Mouse (Mus musculus): ENCODE results near the gene Cntnap3. TPM values are rescaled to one million over a fixed set of nuclear protein-coding genes. Genes with fewer than 3 reads are reported as not detected.
A peak's percentile ranks its signal among the peaks of the same experiment; 100 is the strongest.
"Not testable (repeated sequence)": the region's sequence is repeated elsewhere in the genome, so short reads cannot be mapped to it uniquely, and the experiment has no call there.

Gene Cntnap3
- 0.94 and 1.1 TPM in 2 replicates for polyA plus RNA-seq (2015; fragmentation: Nextera tagmentation; extraction: Ambion mirVana)

- WGBS, result 11% methylated on average over 16 of the region's 16 CpGs
- H3K4me1 ChIP-seq (ENCODE audit: control insufficient read depth, insufficient read depth, low read length), result no peaks in the 10 kb centered on the region
- peak; percentile 80 for ATAC-seq
- no peak within 1 kb of the TSS for H3K27ac ChIP-seq (ENCODE audit: low read length)
- H3K36me3 ChIP-seq (ENCODE audit: control insufficient read depth, insufficient read depth, low read length), result no peaks in the 10 kb centered on the region
- peak within 1 kb of the TSS; percentile 20; the same call in 1 of the 2 replicates for H3K4me3 ChIP-seq (ENCODE audit: low read length)
- no peak within 1 kb of the TSS for H3K9ac ChIP-seq (ENCODE audit: low read depth, low read length)
- 0 out of 2 replicates have a peak within 1 kb of the TSS, but pooled peaks have one; percentile 17 for H3K4me2 ChIP-seq (ENCODE audit: low read depth, low read length)
- no peaks in the 10 kb centered on the region for H3K9me3 ChIP-seq (ENCODE audit: control insufficient read depth, low read length)
- H3K27me3 ChIP-seq (replicated peaks; ENCODE audit: control insufficient read depth, insufficient read depth, low read length), result no peaks in the 10 kb centered on the region
These were observed at the start of gene Cntnap3 for GRCm38 (mm10) chr13:64903585-64904208. Gene Cntnap3 (minus strand): TSS chr13:64903955.

- H3K4me3 ChIP-seq (ENCODE audit: low read length), result no peak within 1 kb of the TSS
- no peak within 1 kb of the TSS for H3K4me2 ChIP-seq (ENCODE audit: low read depth, low read length)
- no peak within 1 kb of the TSS for H3K9ac ChIP-seq (ENCODE audit: low read depth, low read length)
- no peak for ATAC-seq
- WGBS, result 71% methylated on average over 1 of the region's 1 CpGs
- H3K27ac ChIP-seq (ENCODE audit: low read length), result no peak within 1 kb of the TSS
- H3K36me3 ChIP-seq (ENCODE audit: control insufficient read depth, insufficient read depth, low read length), result no peaks in the 10 kb centered on the region
- no peaks in the 10 kb centered on the region for H3K9me3 ChIP-seq (ENCODE audit: control insufficient read depth, low read length)
- H3K4me1 ChIP-seq (ENCODE audit: control insufficient read depth, insufficient read depth, low read length), result no peaks in the 10 kb centered on the region
- H3K27me3 ChIP-seq (replicated peaks; ENCODE audit: control insufficient read depth, insufficient read depth, low read length), result no peaks in the 10 kb centered on the region
These were observed 13.4 kb upstream of the Cntnap3 start, which contains the start of gene Spata31 for GRCm38 (mm10) chr13:64917191-64917590. Gene Spata31 (plus strand): TSS chr13:64917406.

GRCm38 (mm10) chr13:64903132-64903531 is 623 bp downstream of the Cntnap3 start:
- Histone ChIP-seq H3K27me3 (replicated peaks; ENCODE audit: control insufficient read depth, insufficient read depth, low read length) (no peaks in the 10 kb centered on the region), H3K36me3 (ENCODE audit: control insufficient read depth, insufficient read depth, low read length) (no peaks in the 10 kb centered on the region), H3K4me1 (ENCODE audit: control insufficient read depth, insufficient read depth, low read length) (no peaks in the 10 kb centered on the region), H3K4me3 (ENCODE audit: low read length) (no peak overlapping the region), H3K9me3 (ENCODE audit: control insufficient read depth, low read length) (no peaks in the 10 kb centered on the region), H3K4me2 (ENCODE audit: low read depth, low read length) (no peak overlapping the region), H3K27ac (ENCODE audit: low read length) (no peak overlapping the region), H3K9ac (ENCODE audit: low read depth, low read length) (no peak overlapping the region)
- 38% methylated on average over 1 of the region's 1 CpGs for WGBS
- no peak for ATAC-seq

- 76% methylated on average over 3 of the region's 3 CpGs for WGBS
- H3K27me3 ChIP-seq (replicated peaks; ENCODE audit: control insufficient read depth, insufficient read depth, low read length), result no peaks in the 10 kb centered on the region
- H3K9ac ChIP-seq (ENCODE audit: low read depth, low read length), result no peak overlapping the region
- no peaks in the 10 kb centered on the region for H3K36me3 ChIP-seq (ENCODE audit: control insufficient read depth, insufficient read depth, low read length)
- H3K4me1 ChIP-seq (ENCODE audit: control insufficient read depth, insufficient read depth, low read length), result no peaks in the 10 kb centered on the region
- H3K9me3 ChIP-seq (ENCODE audit: control insufficient read depth, low read length), result no peaks in the 10 kb centered on the region
- no peak overlapping the region for H3K27ac ChIP-seq (ENCODE audit: low read length)
- no peak overlapping the region for H3K4me2 ChIP-seq (ENCODE audit: low read depth, low read length)
- H3K4me3 ChIP-seq (ENCODE audit: low read length), result no peak overlapping the region
- ATAC-seq, result no peak
These were observed 38.4 kb downstream of the Cntnap3 start for GRCm38 (mm10) chr13:64865397-64865796.

GRCm38 (mm10) chr13:64824856-64825255 is 78.9 kb downstream of the Cntnap3 start:
- WGBS, result 48% methylated on average over 5 of the region's 5 CpGs
- H3K4me2 ChIP-seq (ENCODE audit: low read depth, low read length); H3K4me1 ChIP-seq (ENCODE audit: control insufficient read depth, insufficient read depth, low read length); ATAC-seq; H3K4me3 ChIP-seq (ENCODE audit: low read length); H3K36me3 ChIP-seq (ENCODE audit: control insufficient read depth, insufficient read depth, low read length); H3K9me3 ChIP-seq (ENCODE audit: control insufficient read depth, low read length); H3K27ac ChIP-seq (ENCODE audit: low read length); H3K9ac ChIP-seq (ENCODE audit: low read depth, low read length); H3K27me3 ChIP-seq (replicated peaks; ENCODE audit: control insufficient read depth, insufficient read depth, low read length): not testable (repeated sequence)

- no peak overlapping the region for H3K4me2 ChIP-seq (ENCODE audit: low read depth, low read length)
- no peaks in the 10 kb centered on the region for H3K36me3 ChIP-seq (ENCODE audit: control insufficient read depth, insufficient read depth, low read length)
- H3K9ac ChIP-seq (ENCODE audit: low read depth, low read length), result no peak overlapping the region
- H3K27ac ChIP-seq (ENCODE audit: low read length), result no peak overlapping the region
- no peaks in the 10 kb centered on the region for H3K27me3 ChIP-seq (replicated peaks; ENCODE audit: control insufficient read depth, insufficient read depth, low read length)
- H3K4me1 ChIP-seq (ENCODE audit: control insufficient read depth, insufficient read depth, low read length), result no peaks in the 10 kb centered on the region
- no peak overlapping the region for H3K4me3 ChIP-seq (ENCODE audit: low read length)
- 81% methylated on average over 3 of the region's 3 CpGs for WGBS
- ATAC-seq, result no peak
- H3K9me3 ChIP-seq (ENCODE audit: control insufficient read depth, low read length), result no peaks in the 10 kb centered on the region
These were observed 158.4 kb downstream of the Cntnap3 start for GRCm38 (mm10) chr13:64745383-64745782.

- Histone ChIP-seq H3K4me3 (ENCODE audit: low read length) (no peak overlapping the region), H3K4me2 (ENCODE audit: low read depth, low read length) (no peak overlapping the region), H3K9ac (ENCODE audit: low read depth, low read length) (no peak overlapping the region), H3K4me1 (ENCODE audit: control insufficient read depth, insufficient read depth, low read length) (no peaks in the 10 kb centered on the region), H3K36me3 (ENCODE audit: control insufficient read depth, insufficient read depth, low read length) (no peaks in the 10 kb centered on the region), H3K27ac (ENCODE audit: low read length) (no peak overlapping the region), H3K27me3 (replicated peaks; ENCODE audit: control insufficient read depth, insufficient read depth, low read length) (no peaks in the 10 kb centered on the region), H3K9me3 (ENCODE audit: control insufficient read depth, low read length) (no peaks in the 10 kb centered on the region)
- no peak for ATAC-seq
- 53% methylated on average over 3 of the region's 3 CpGs for WGBS
These were observed 171.5 kb downstream of the Cntnap3 start for GRCm38 (mm10) chr13:64732244-64732643.

- no peaks in the 10 kb centered on the region for H3K4me1 ChIP-seq (ENCODE audit: control insufficient read depth, insufficient read depth, low read length)
- H3K9me3 ChIP-seq (ENCODE audit: control insufficient read depth, low read length), result no peaks in the 10 kb centered on the region
- no peaks in the 10 kb centered on the region for H3K36me3 ChIP-seq (ENCODE audit: control insufficient read depth, insufficient read depth, low read length)
- WGBS, result 83% methylated on average over 2 of the region's 2 CpGs
- ATAC-seq, result no peak
- no peak overlapping the region for H3K27ac ChIP-seq (ENCODE audit: low read length)
- no peak overlapping the region for H3K4me3 ChIP-seq (ENCODE audit: low read length)
- H3K4me2 ChIP-seq (ENCODE audit: low read depth, low read length), result no peak overlapping the region
- no peak overlapping the region for H3K9ac ChIP-seq (ENCODE audit: low read depth, low read length)
- H3K27me3 ChIP-seq (replicated peaks; ENCODE audit: control insufficient read depth, insufficient read depth, low read length), result no peaks in the 10 kb centered on the region
These were observed 187.0 kb downstream of the Cntnap3 start for GRCm38 (mm10) chr13:64716791-64717190.

- no peak overlapping the region for H3K4me3 ChIP-seq (ENCODE audit: low read length)
- H3K4me1 ChIP-seq (ENCODE audit: control insufficient read depth, insufficient read depth, low read length), result no peaks in the 10 kb centered on the region
- no peak for ATAC-seq
- no peak overlapping the region for H3K4me2 ChIP-seq (ENCODE audit: low read depth, low read length)
- H3K27me3 ChIP-seq (replicated peaks; ENCODE audit: control insufficient read depth, insufficient read depth, low read length), result no peaks in the 10 kb centered on the region
- 74% methylated on average over 1 of the region's 1 CpGs for whole genome bisulfite sequencing
- no peak overlapping the region for H3K9ac ChIP-seq (ENCODE audit: low read depth, low read length)
- no peaks in the 10 kb centered on the region for H3K9me3 ChIP-seq (ENCODE audit: control insufficient read depth, low read length)
- no peaks in the 10 kb centered on the region for H3K36me3 ChIP-seq (ENCODE audit: control insufficient read depth, insufficient read depth, low read length)
- H3K27ac ChIP-seq (ENCODE audit: low read length), result no peak overlapping the region
These were observed 211.3 kb downstream of the Cntnap3 start for GRCm38 (mm10) chr13:64692463-64692862.

Measured in intestine, embryonic 16.5 days (tissue).